Mouse (Mus musculus): ENCODE measurements around the gene Lsm8.
"Not testable (repeated sequence)": the region's sequence is repeated elsewhere in the genome, so short reads cannot be mapped to it uniquely, and the experiment has no call there.

The Lsm8 gene

GRCm38 (mm10) chr6:18848051-18848701 lies at the start of gene Lsm8:
Gene Lsm8, plus strand, starts transcription at chr6:18848579.
- peak; percentile 93 for DNase-seq (ENCODE audit: low read depth)

GRCm38 (mm10) chr6:18800869-18801511 lies 47.4 kb upstream of the Lsm8 start:
- no peak for DNase-seq (ENCODE audit: low read depth)

DNA sequence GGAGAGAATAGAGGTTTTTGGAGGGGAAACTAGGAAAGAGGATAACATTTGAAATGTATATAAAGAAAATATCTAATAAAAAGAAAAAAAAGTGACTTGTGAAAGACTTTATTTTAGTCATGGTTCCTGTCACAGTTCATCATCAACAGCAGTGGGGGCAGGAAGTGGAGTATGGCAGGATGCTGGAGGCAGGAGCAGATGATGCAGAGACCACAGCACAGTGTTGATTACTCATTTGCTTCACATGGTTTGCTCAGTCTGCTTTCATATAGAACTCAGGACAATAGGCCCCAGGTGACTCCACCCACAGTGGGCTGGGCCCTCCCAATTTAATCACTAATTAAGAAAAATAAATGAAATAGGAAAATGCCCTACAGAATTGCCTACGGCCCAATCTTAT lies 35.8 kb upstream of the Lsm8 start:
- DNase-seq (ENCODE audit: low read depth): no peak

GRCm38 (mm10) chr6:18815606-18816005 lies 32.8 kb upstream of the Lsm8 start:
- DNase-seq (ENCODE audit: low read depth): no peak

DNA sequence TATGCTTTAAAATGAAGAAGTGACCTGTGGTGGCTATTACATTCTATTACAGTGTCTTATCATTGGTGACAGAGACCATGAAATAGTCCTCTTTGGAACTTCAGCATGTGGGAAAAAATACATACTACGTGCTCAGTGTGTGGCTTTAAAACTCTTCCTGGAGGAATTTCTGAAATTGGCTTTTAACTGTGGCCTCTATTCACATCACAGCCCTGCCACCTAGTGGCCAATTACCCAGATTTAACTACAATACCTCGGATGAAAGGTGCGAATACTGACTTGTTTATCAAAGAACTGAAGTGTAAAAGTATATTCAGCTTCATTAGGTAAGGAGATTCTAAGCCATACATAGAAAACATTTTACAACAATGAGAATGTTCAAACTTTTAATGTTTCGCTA lies 29.0 kb upstream of the Lsm8 start:
- DNase-seq (ENCODE audit: low read depth): peak; percentile 27

- no peak for DNase-seq (ENCODE audit: low read depth)
These were observed 28.1 kb upstream of the Lsm8 start for GRCm38 (mm10) chr6:18820246-18820645.

DNA sequence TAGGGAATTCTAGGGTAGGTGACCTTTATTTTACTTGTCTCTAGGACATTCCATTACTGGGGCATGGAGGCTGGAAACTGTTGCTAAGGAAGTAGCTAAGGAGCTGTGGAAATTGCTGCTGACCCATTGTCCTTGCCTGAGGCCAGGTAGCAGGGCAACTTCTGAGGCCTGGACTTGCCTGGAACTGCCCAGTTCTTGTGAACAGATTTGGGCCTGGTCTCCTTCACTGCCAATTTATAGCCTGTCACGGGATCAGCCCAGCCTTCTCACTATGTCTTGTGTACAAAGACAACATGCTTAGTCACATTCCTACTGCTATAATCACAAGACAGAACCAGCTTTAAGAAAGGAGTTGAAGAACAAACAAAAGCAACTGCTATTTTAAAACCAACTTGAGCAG lies 25.6 kb upstream of the Lsm8 start:
- peak; percentile 2 for DNase-seq (ENCODE audit: low read depth)

DNA sequence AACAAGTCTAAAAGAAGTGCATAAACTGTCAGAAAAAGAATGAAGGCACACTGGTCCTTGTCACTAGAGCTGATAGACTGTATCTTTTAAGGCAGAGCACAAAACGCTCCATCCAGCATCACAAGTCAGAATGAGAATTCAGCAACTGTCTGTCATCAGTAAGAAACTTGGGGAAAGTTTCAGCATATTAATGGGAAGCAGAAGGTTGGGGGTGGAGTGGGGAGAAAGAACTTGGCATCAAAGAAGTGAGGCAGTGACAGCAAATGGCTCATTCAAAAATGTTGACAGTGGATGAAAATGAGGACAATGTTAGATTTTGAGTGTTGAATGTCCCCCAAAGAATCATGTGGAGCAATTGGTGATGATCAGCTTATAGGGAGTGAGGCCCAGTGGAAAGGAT lies 15.4 kb upstream of the Lsm8 start:
- no peak for DNase-seq (ENCODE audit: low read depth)

- not testable (repeated sequence) for DNase-seq (ENCODE audit: low read depth)
These were observed 3.9 kb upstream of the Lsm8 start for GRCm38 (mm10) chr6:18844529-18844928.

DNA sequence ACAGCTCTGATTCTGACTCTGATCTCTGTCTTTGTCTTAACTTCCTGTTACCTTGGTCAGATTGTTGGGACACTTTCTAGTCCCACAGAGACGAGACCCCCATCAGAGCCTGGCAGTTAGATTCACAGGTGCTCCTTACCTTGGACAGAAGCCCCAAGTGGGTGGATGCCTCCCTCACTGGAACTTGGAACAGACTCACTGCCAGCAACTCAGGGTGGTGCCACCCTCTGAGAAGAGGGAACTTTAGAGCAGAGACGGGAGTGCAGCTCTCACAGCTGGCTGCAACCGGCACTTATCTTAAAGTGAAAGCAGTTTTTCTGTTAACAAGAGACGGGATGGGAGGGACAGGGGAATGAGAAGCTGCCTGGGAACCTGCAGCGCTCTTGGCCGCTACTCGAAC lies 2.8 kb upstream of the Lsm8 start:
- not testable (repeated sequence) for DNase-seq (ENCODE audit: low read depth)

- DNase-seq (ENCODE audit: low read depth): no peak
These were observed 303 bp downstream of the Lsm8 start for GRCm38 (mm10) chr6:18848702-18849061.

DNA sequence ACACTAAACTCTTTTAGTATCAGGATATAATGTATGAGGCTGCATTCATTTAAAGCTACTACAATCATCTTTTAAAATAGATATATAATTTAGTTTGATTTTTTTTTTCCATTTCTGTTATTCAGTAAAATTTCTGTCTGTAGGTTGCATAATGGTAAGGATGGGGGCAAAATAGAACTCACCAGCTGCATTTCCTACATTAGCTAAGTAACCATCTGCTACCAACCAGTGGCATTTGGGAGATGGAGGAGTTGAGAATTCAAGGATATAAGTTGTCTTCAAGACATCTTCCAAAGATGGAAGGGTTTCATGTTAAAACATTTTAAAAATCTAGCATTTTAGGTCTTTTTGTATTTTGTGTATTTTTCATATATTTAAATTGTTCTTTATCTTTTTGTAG lies 6.9 kb downstream of the Lsm8 start:
- no peak for DNase-seq (ENCODE audit: low read depth)

DNA sequence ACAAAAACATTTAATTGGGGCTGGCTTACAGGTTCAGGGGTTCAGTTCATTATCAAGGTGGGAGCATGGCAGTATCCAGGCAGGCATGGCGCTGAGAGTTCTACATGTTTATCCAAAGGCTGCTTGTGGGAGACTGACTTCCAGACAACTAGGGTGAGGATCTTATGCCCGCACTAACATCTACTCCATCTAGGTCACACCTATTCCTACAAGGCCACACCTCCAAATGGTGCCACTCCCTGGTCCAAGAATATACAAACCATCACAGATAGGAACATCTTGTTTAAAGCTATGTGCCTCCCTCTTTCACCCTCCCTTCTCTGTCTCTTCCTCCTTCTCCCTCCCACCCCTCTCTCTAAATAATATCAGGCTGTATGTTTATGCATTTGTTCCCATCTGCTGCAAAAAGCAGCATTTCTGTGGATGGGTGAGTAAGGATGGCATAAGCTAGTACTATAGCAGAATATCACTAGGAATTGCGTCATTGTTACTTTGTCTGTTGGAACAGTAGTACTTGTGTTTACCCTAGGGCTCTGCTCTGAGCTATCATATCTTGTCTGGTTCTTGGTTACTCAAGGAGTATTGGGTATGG lies 8.2 kb downstream of the Lsm8 start:
- no peak for DNase-seq (ENCODE audit: low read depth)

- DNase-seq (ENCODE audit: low read depth): no peak
These were observed 17.6 kb downstream of the Lsm8 start, which contains the start of gene Ankrd7 for GRCm38 (mm10) chr6:18866018-18866417. Gene Ankrd7, plus strand, starts transcription at chr6:18866318.

DNA sequence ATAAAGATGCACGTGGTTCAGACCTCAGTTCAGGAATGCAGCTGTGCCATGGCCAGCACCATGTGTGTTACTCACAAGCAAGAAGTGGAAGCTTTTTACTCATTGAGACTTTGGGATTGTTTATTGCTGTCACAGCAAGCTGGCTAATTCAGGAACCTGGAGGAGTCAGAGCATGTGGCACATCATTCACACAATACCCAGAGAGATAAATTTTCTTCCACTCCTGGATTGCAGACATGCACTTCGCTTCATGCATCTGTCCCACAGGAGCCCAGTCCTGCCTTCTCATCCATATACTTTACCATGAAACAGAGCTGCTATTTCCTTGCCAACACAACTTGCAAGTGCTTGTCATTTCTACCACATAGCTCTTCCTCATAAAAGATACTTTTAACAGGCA lies 40.7 kb downstream of the Lsm8 start:
- DNase-seq (ENCODE audit: low read depth): no peak

- DNase-seq (ENCODE audit: low read depth): no peak
These were observed 45.8 kb downstream of the Lsm8 start for GRCm38 (mm10) chr6:18894142-18894541.
